Mouse (Mus musculus): ENCODE results near the gene Cnksr2. TPM values are rescaled to one million over a fixed set of nuclear protein-coding genes. Genes with fewer than 3 reads are reported as not detected.

Gene Cnksr2
- not detected for polyA plus RNA-seq (2017; shearing (Covaris generic))

GRCm38 (mm10) chrX:158043057-158043843 is at the start of gene Cnksr2:
Gene Cnksr2, minus strand, starts transcription at chrX:158043294.

DNA sequence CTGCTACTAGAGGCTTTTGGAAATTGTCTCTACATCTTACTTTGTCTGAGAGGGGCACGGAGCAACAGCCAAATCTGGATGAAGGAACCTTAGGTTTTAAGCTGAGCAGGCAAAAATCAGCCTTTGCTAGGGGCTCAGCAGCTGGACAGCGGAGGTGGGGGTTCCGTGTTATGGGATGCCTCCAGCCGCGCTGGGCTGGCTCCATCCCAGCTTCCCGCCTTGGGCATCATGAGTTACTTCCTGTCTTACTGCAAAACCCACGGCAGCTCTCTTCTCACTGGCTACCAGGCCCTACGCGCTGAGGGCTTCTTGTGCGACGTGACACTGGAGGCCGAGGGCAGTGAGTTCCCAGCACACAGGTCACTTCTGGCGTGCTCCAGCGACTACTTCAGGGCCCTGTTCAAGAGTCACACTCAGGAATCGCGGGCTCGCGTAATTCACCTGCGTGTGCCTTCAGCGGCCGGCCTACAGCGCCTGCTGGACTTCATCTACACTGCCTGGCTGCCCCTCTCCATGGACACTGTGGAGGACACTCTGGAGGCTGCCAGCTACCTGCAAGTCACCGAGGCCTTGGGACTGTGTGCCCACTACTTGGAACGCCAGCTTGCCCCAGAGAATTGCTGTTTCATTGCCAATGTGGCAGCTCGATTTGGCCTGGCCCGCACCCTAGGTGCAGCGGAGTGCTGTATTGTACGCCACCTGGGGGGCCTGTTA is 224.7 kb downstream of the Cnksr2 start, which contains the start of gene Klhl34:
Gene Klhl34 (plus strand): TSS at position 229 of the 714 bp plus-strand sequence.

Other genes starting within 250 kb of the Cnksr2 start
- not detected for gene Klhl34, start 224.9 kb downstream of the Cnksr2 start, polyA plus RNA-seq (2017; shearing (Covaris generic))

Measured in activated CD4-positive, CD25-positive, alpha-beta regulatory T cell, adult 9 weeks (primary cell).